Mouse (Mus musculus): ENCODE data around the gene Il6st.

Gene Il6st

DNA sequence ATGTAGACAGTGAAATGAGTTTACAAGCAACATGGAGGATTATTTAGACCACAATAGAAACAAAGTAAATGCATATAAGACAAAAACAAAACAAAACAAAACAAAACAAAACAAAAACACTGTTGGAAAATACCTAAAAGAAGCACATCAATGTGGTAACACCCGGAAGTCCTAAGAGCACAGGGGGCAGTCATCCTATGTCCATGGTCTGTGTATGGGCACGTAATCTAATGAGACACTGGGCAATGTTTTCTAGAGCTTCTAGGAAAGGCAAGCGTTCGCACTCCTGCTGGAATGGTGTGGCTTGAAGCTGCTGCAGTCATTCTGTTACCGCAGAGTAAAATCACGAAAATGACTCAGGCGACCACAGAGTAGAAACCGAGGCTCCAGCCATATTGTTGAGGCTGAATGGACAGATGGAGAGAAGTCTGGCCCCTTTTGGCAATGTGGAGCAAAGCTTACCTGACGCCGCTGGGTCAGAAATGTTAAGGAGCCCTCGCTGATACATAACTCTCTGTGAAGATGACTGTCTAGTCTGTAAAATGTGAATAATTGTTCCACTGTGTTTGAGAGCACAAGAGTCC is 5.3 kb upstream of the Il6st start:
- TF ChIP-seq POU5F1 (IDR thresholded peaks at IDR 0.05; ENCODE audit: borderline replicate concordance, low read length) (no peak), CTCF (conservative IDR thresholded peaks at IDR 0.05; ENCODE audit: low read length) (no peak), NANOG (IDR thresholded peaks at IDR 0.05; ENCODE audit: borderline replicate concordance, low read length) (no peak)
- H3K4me3 ChIP-seq (replicated peaks; ENCODE audit: low read length), result no peak overlapping the region
- no peaks in the 10 kb centered on the region for H3K36me3 ChIP-seq (ENCODE audit: insufficient read depth, low read length)
- H3K9me3 ChIP-seq (ENCODE audit: low read length), result no peaks in the 10 kb centered on the region
- no peaks in the 10 kb centered on the region for H3K27me3 ChIP-seq (ENCODE audit: insufficient read depth, low read length)
- H3K4me1 ChIP-seq (replicated peaks; ENCODE audit: low read depth, low read length), result peaks cover 41% of the 10 kb centered on the region

DNA sequence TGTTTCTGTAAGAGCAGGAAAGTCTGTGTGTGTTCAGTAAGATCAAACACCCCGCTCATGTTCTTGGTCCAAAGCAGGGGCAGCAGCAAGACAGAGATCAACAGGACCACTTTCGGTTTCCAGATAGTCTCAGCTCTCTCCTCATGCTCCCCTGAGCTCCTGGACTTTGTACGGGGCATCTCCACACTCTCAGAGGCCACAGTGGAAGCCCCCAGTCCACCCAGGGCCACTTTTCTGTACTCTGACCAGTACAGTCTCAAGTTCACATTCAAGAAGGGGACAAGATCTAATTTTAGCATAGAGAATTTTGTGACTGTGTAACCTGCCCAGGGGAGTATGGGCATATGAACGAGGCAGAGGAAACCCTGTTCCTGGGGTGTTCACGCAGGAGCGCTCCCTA is 3.9 kb upstream of the Il6st start:
- TF ChIP-seq CTCF (conservative IDR thresholded peaks at IDR 0.05; ENCODE audit: low read length) (no peak), POU5F1 (IDR thresholded peaks at IDR 0.05; ENCODE audit: borderline replicate concordance, low read length) (no peak), NANOG (IDR thresholded peaks at IDR 0.05; ENCODE audit: borderline replicate concordance, low read length) (no peak)
- Histone ChIP-seq H3K36me3 (ENCODE audit: insufficient read depth, low read length) (no peaks in the 10 kb centered on the region), H3K9me3 (ENCODE audit: low read length) (no peaks in the 10 kb centered on the region), H3K4me1 (replicated peaks; ENCODE audit: low read depth, low read length) (peaks cover 39% of the 10 kb centered on the region), H3K27me3 (ENCODE audit: insufficient read depth, low read length) (no peaks in the 10 kb centered on the region), H3K4me3 (replicated peaks; ENCODE audit: low read length) (no peak overlapping the region)

DNA sequence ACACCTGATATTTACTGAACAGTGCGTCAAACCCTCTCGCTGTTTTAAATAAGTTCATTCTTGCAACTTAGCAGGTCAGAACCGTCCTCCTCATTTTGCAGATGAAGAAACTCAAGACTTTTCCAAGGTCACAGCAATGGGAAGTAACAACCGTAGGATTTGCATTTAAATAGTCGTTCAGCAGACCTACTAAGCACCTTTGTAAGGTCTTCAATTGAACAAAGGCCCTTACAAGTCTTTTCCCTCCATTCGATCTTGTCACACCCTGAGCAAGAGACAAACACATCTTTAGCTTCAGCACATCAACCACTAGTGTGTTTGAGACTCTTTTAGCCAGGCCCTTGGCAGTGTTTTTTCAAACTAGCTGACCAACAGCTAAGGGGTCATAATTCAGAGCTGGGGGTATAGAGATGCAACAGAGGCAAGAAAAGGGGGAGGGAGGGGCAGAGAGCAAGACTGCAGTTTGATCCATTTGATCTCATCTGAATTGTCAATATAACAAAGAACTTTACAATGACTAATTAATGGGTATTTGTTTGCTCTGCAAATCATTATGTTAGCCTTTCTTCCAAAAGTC is 1.4 kb upstream of the Il6st start:
- H3K36me3 ChIP-seq (ENCODE audit: insufficient read depth, low read length), result peaks cover 10% of the 10 kb centered on the region
- TF ChIP-seq POU5F1 (IDR thresholded peaks at IDR 0.05; ENCODE audit: borderline replicate concordance, low read length), result peak; percentile 98
- peak; percentile 99 for TF ChIP-seq NANOG (IDR thresholded peaks at IDR 0.05; ENCODE audit: borderline replicate concordance, low read length)
- TF ChIP-seq CTCF (conservative IDR thresholded peaks at IDR 0.05; ENCODE audit: low read length), result no peak
- no peaks in the 10 kb centered on the region for H3K27me3 ChIP-seq (ENCODE audit: insufficient read depth, low read length)
- H3K4me1 ChIP-seq (replicated peaks; ENCODE audit: low read depth, low read length), result peaks cover 65% of the 10 kb centered on the region
- no peaks in the 10 kb centered on the region for H3K9me3 ChIP-seq (ENCODE audit: low read length)
- H3K4me3 ChIP-seq (replicated peaks; ENCODE audit: low read length), result peak overlapping the region; percentile 94

DNA sequence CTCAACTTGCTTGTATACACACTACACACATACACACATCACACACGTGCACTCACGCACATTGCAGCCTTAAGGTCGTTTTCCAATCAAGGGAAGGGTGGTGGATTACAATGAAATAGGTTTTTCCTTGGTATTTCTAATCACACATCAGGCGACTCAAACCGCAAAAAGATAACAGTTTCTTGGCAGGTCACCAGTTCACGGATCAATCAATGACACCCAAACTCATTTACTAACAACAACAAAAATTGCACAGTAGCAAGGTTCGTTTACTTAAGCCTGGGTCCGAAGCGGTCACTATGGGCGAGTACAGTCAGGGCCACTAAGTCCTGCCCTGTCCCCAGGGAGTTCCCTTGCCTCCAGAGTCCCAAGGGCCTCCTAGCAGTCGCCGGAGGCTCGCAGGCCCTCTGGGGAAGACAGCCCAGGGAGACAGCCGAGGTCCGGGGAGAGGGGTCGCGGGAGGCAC is 500 bp upstream of the Il6st start:
- peaks cover 17% of the 10 kb centered on the region for H3K36me3 ChIP-seq (ENCODE audit: insufficient read depth, low read length)
- no peak for TF ChIP-seq POU5F1 (IDR thresholded peaks at IDR 0.05; ENCODE audit: borderline replicate concordance, low read length)
- no peak for TF ChIP-seq NANOG (IDR thresholded peaks at IDR 0.05; ENCODE audit: borderline replicate concordance, low read length)
- no peak for TF ChIP-seq CTCF (conservative IDR thresholded peaks at IDR 0.05; ENCODE audit: low read length)
- no peaks in the 10 kb centered on the region for H3K27me3 ChIP-seq (ENCODE audit: insufficient read depth, low read length)
- peaks cover 70% of the 10 kb centered on the region for H3K4me1 ChIP-seq (replicated peaks; ENCODE audit: low read depth, low read length)
- peak overlapping the region; percentile 94 for H3K4me3 ChIP-seq (replicated peaks; ENCODE audit: low read length)
- no peaks in the 10 kb centered on the region for H3K9me3 ChIP-seq (ENCODE audit: low read length)

GRCm38 (mm10) chr13:112464626-112465287 is 887 bp downstream of the Il6st start:
- no peak for TF ChIP-seq NANOG (IDR thresholded peaks at IDR 0.05; ENCODE audit: borderline replicate concordance, low read length)
- no peak for TF ChIP-seq POU5F1 (IDR thresholded peaks at IDR 0.05; ENCODE audit: borderline replicate concordance, low read length)
- TF ChIP-seq CTCF (conservative IDR thresholded peaks at IDR 0.05; ENCODE audit: low read length), result no peak

GRCm38 (mm10) chr13:112465585-112465984 is 1.7 kb downstream of the Il6st start:
- H3K36me3 ChIP-seq (ENCODE audit: insufficient read depth, low read length), result peaks cover 23% of the 10 kb centered on the region
- no peaks in the 10 kb centered on the region for H3K9me3 ChIP-seq (ENCODE audit: low read length)
- peak overlapping the region; percentile 94 for H3K4me3 ChIP-seq (replicated peaks; ENCODE audit: low read length)
- peaks cover 76% of the 10 kb centered on the region for H3K4me1 ChIP-seq (replicated peaks; ENCODE audit: low read depth, low read length)
- TF ChIP-seq CTCF (conservative IDR thresholded peaks at IDR 0.05; ENCODE audit: low read length) (no peak), POU5F1 (IDR thresholded peaks at IDR 0.05; ENCODE audit: borderline replicate concordance, low read length) (no peak), NANOG (IDR thresholded peaks at IDR 0.05; ENCODE audit: borderline replicate concordance, low read length) (no peak)
- no peaks in the 10 kb centered on the region for H3K27me3 ChIP-seq (ENCODE audit: insufficient read depth, low read length)

More at GRCm38 (mm10) chr13:112464626-112465287, 887 bp downstream of the Il6st start:
- H3K4me1 ChIP-seq (replicated peaks; ENCODE audit: low read depth, low read length), result peaks cover 77% of the 10 kb centered on the region
- H3K4me3 ChIP-seq (replicated peaks; ENCODE audit: low read length), result peak overlapping the region; percentile 94
- no peaks in the 10 kb centered on the region for H3K27me3 ChIP-seq (ENCODE audit: insufficient read depth, low read length)
- H3K9me3 ChIP-seq (ENCODE audit: low read length), result no peaks in the 10 kb centered on the region
- peaks cover 23% of the 10 kb centered on the region for H3K36me3 ChIP-seq (ENCODE audit: insufficient read depth, low read length)

- Histone ChIP-seq H3K9me3 (ENCODE audit: low read length) (no peaks in the 10 kb centered on the region), H3K4me3 (replicated peaks; ENCODE audit: low read length) (peak overlapping the region; percentile 94), H3K36me3 (ENCODE audit: insufficient read depth, low read length) (peaks cover 30% of the 10 kb centered on the region), H3K4me1 (replicated peaks; ENCODE audit: low read depth, low read length) (peaks cover 76% of the 10 kb centered on the region), H3K27me3 (ENCODE audit: insufficient read depth, low read length) (no peaks in the 10 kb centered on the region)
- TF ChIP-seq NANOG (IDR thresholded peaks at IDR 0.05; ENCODE audit: borderline replicate concordance, low read length) (no peak), CTCF (conservative IDR thresholded peaks at IDR 0.05; ENCODE audit: low read length) (no peak), POU5F1 (IDR thresholded peaks at IDR 0.05; ENCODE audit: borderline replicate concordance, low read length) (no peak)
Measured at GRCm38 (mm10) chr13:112466136-112466945, 2.5 kb downstream of the Il6st start.

GRCm38 (mm10) chr13:112466946-112467255 is 3.0 kb downstream of the Il6st start:
- H3K4me1 ChIP-seq (replicated peaks; ENCODE audit: low read depth, low read length), result peaks cover 76% of the 10 kb centered on the region
- no peaks in the 10 kb centered on the region for H3K27me3 ChIP-seq (ENCODE audit: insufficient read depth, low read length)
- H3K9me3 ChIP-seq (ENCODE audit: low read length), result no peaks in the 10 kb centered on the region
- TF ChIP-seq CTCF (conservative IDR thresholded peaks at IDR 0.05; ENCODE audit: low read length) (no peak), POU5F1 (IDR thresholded peaks at IDR 0.05; ENCODE audit: borderline replicate concordance, low read length) (no peak), NANOG (IDR thresholded peaks at IDR 0.05; ENCODE audit: borderline replicate concordance, low read length) (no peak)
- H3K36me3 ChIP-seq (ENCODE audit: insufficient read depth, low read length), result peaks cover 30% of the 10 kb centered on the region
- H3K4me3 ChIP-seq (replicated peaks; ENCODE audit: low read length), result peak overlapping the region; percentile 94
